In the genomic region with DNA sequence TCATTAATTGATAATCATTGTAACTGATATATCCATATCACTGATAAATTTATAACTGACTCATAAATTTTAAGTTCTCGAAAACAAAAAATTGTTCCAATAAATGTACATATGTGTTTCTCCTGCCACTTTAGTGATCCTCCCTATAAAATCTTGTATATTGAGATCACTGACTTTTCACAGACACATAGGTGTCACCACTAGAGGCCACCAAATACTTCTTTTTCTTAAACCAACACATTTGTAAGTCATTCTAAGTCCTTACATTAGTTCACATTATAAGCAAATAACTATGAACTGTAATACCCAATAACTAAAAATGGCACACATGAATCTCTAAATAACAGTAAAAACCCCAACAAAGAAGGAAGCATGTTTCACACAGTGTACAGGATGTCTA, we compare ENCODE assay signal across 10 mouse cellular contexts.
A peak's percentile ranks its signal among the peaks of the same experiment; 100 is the strongest.
DNase-seq lines count a peak whose midpoint lies in the region; ATAC-seq lines count a peak whose summit lies in the region.
"Had no signal": no experiment of that assay in that cellular context is flagged by ENCODE, and none has a peak within 500 bp of the region (broad histone marks: within the 10 kb centered on the region; RNA-seq: fewer than 3 reads in every experiment).

No protein-coding gene starts in this region.

- no peak overlapping the region for H3K9ac ChIP-seq in hindbrain, embryonic 14.5 days
- H3K9ac ChIP-seq in hindbrain, embryonic 11.5 days (ENCODE audit: low read depth, low read length): no peak overlapping the region
- no peak overlapping the region for H3K9ac ChIP-seq in midbrain, embryonic 14.5 days (replicated peaks; ENCODE audit: low read length)
- H3K9ac ChIP-seq in midbrain, embryonic 11.5 days (ENCODE audit: low read length): no peak overlapping the region
- H3K9ac ChIP-seq: embryonic facial prominence, embryonic 13.5 days; liver, embryonic 13.5 days had no signal

- DNase-seq in hindbrain, embryonic 14.5 days (ENCODE audit: low spot score): peak; percentile 52
- no peak for DNase-seq in hindbrain, embryonic 11.5 days (ENCODE audit: low spot score)
- peak; percentile 68 for DNase-seq in midbrain, embryonic 14.5 days
- no peak for DNase-seq in midbrain, embryonic 11.5 days (ENCODE audit: low spot score, missing footprints)
- DNase-seq in splenic B cell, adult 2 months (ENCODE audit: low read depth, low spot score): peak; percentile 64
- DNase-seq in gastrocnemius, postnatal 36 days: no peak
- DNase-seq: liver, embryonic 13.5 days; spleen, adult 18-20 months had no signal

- no peak overlapping the region for H3K4me2 ChIP-seq in hindbrain, embryonic 14.5 days (replicated peaks)
- H3K4me2 ChIP-seq in hindbrain, embryonic 11.5 days (replicated peaks; ENCODE audit: low read depth, low read length): no peak overlapping the region
- no peak overlapping the region for H3K4me2 ChIP-seq in midbrain, embryonic 14.5 days (ENCODE audit: low read length)
- H3K4me2 ChIP-seq in midbrain, embryonic 11.5 days: no peak overlapping the region
- H3K4me2 ChIP-seq: embryonic facial prominence, embryonic 13.5 days; liver, embryonic 13.5 days had no signal

- H3K27ac ChIP-seq in hindbrain, embryonic 14.5 days: no peak overlapping the region
- H3K27ac ChIP-seq in hindbrain, embryonic 11.5 days (ENCODE audit: low read depth, low read length): no peak overlapping the region
- no peak overlapping the region for H3K27ac ChIP-seq in midbrain, embryonic 14.5 days (replicated peaks; ENCODE audit: low read depth, low read length)
- no peak overlapping the region for H3K27ac ChIP-seq in midbrain, embryonic 11.5 days (ENCODE audit: low read depth, low read length)
- H3K27ac ChIP-seq: embryonic facial prominence, embryonic 13.5 days; liver, embryonic 13.5 days had no signal

- H3K4me1 ChIP-seq in hindbrain, embryonic 14.5 days (replicated peaks; ENCODE audit: control insufficient read depth, insufficient read depth, low read length): no peaks in the 10 kb centered on the region
- no peaks in the 10 kb centered on the region for H3K4me1 ChIP-seq in hindbrain, embryonic 11.5 days (replicated peaks; ENCODE audit: control insufficient read depth, insufficient read depth, low read length)
- H3K4me1 ChIP-seq in midbrain, embryonic 14.5 days (ENCODE audit: control insufficient read depth, insufficient read depth, low read length): no peaks in the 10 kb centered on the region
- H3K4me1 ChIP-seq in midbrain, embryonic 11.5 days (ENCODE audit: control insufficient read depth, insufficient read depth, low read length): no peaks in the 10 kb centered on the region
- H3K4me1 ChIP-seq: embryonic facial prominence, embryonic 13.5 days; liver, embryonic 13.5 days had no signal

- H3K36me3 ChIP-seq in hindbrain, embryonic 14.5 days (replicated peaks; ENCODE audit: control insufficient read depth, insufficient read depth): no peaks in the 10 kb centered on the region
- H3K36me3 ChIP-seq in hindbrain, embryonic 11.5 days (ENCODE audit: control insufficient read depth, insufficient read depth, low read length): no peaks in the 10 kb centered on the region
- H3K36me3 ChIP-seq in midbrain, embryonic 14.5 days (ENCODE audit: control insufficient read depth, insufficient read depth, low read length): no peaks in the 10 kb centered on the region
- no peaks in the 10 kb centered on the region for H3K36me3 ChIP-seq in midbrain, embryonic 11.5 days (ENCODE audit: control insufficient read depth, insufficient read depth, low read length)
- no peaks in the 10 kb centered on the region for H3K36me3 ChIP-seq in splenic B cell, adult 2 months (ENCODE audit: control insufficient read depth, insufficient read depth, low read length, poor library complexity, severe bottlenecking)
- H3K36me3 ChIP-seq: liver, embryonic 13.5 days had no signal

- H3K9me3 ChIP-seq in hindbrain, embryonic 14.5 days (ENCODE audit: control insufficient read depth, low read length): no peaks in the 10 kb centered on the region
- H3K9me3 ChIP-seq in hindbrain, embryonic 11.5 days (ENCODE audit: control insufficient read depth, low read length): no peaks in the 10 kb centered on the region
- no peaks in the 10 kb centered on the region for H3K9me3 ChIP-seq in midbrain, embryonic 14.5 days (ENCODE audit: control insufficient read depth, low read length)
- H3K9me3 ChIP-seq in midbrain, embryonic 11.5 days (ENCODE audit: control insufficient read depth, low read length): no peaks in the 10 kb centered on the region
- H3K9me3 ChIP-seq: embryonic facial prominence, embryonic 13.5 days; liver, embryonic 13.5 days had no signal

- no peak overlapping the region for H3K4me3 ChIP-seq in hindbrain, embryonic 14.5 days (replicated peaks; ENCODE audit: low read length)
- no peak overlapping the region for H3K4me3 ChIP-seq in hindbrain, embryonic 11.5 days (ENCODE audit: low read depth, low read length)
- H3K4me3 ChIP-seq in midbrain, embryonic 14.5 days (replicated peaks; ENCODE audit: low read depth, low read length): no peak overlapping the region
- no peak overlapping the region for H3K4me3 ChIP-seq in midbrain, embryonic 11.5 days (ENCODE audit: low read depth, low read length)
- H3K4me3 ChIP-seq: embryonic facial prominence, embryonic 13.5 days; liver, embryonic 13.5 days had no signal

- no peaks in the 10 kb centered on the region for H3K27me3 ChIP-seq in hindbrain, embryonic 14.5 days (ENCODE audit: control insufficient read depth, insufficient read depth, low read length)
- no peaks in the 10 kb centered on the region for H3K27me3 ChIP-seq in hindbrain, embryonic 11.5 days (ENCODE audit: control insufficient read depth, insufficient read depth, low read length)
- H3K27me3 ChIP-seq in midbrain, embryonic 14.5 days (ENCODE audit: control insufficient read depth, insufficient read depth, low read length): no peaks in the 10 kb centered on the region
- no peaks in the 10 kb centered on the region for H3K27me3 ChIP-seq in midbrain, embryonic 11.5 days (ENCODE audit: control insufficient read depth, insufficient read depth, low read length)
- H3K27me3 ChIP-seq in splenic B cell, adult 2 months (ENCODE audit: control insufficient read depth, insufficient read depth, low read length, poor library complexity, severe bottlenecking): no peaks in the 10 kb centered on the region
- H3K27me3 ChIP-seq: embryonic facial prominence, embryonic 13.5 days; liver, embryonic 13.5 days had no signal

- 96% methylated on average over 1 of the region's 1 CpGs for WGBS in hindbrain, embryonic 14.5 days
- 93% methylated on average over 1 of the region's 1 CpGs for WGBS in hindbrain, embryonic 11.5 days
- 96% methylated on average over 1 of the region's 1 CpGs for WGBS in midbrain, embryonic 14.5 days
- 92% methylated on average over 1 of the region's 1 CpGs for WGBS in midbrain, embryonic 11.5 days

- intact Hi-C loops in gastrocnemius, postnatal 36 days (cut with DNase I): loop anchor here (2.0 kb wide), 1 partner anchor 83 kb away; no protein-coding TSS in a partner anchor

- no peak for ATAC-seq in hindbrain, embryonic 14.5 days (ENCODE audit: low FRiP score)
- no peak for ATAC-seq in hindbrain, embryonic 11.5 days (ENCODE audit: low FRiP score)
- ATAC-seq in midbrain, embryonic 14.5 days (ENCODE audit: low FRiP score, low TSS enrichment): no peak
- no peak for ATAC-seq in midbrain, embryonic 11.5 days (ENCODE audit: low FRiP score)
- ATAC-seq in common myeloid progenitor, adult 5-6 weeks (replicated peaks; ENCODE audit: low read depth, poor library complexity, severe bottlenecking): peak; percentile 50; the same call in 1 of the 2 replicates

Comparison
In these comparisons a context has a peak if more than half of its experiments do, and no peak if none do; other contexts are left out.
1. DNase-seq: peak in hindbrain, embryonic 14.5 days (single experiment), midbrain, embryonic 14.5 days (single experiment) and splenic B cell, adult 2 months (single experiment); none in hindbrain, embryonic 11.5 days (single experiment), midbrain, embryonic 11.5 days (single experiment) and gastrocnemius, postnatal 36 days (0 of 2).